Mouse (Mus musculus): Measurements from ENCODE around the gene Psmb6.

DNA sequence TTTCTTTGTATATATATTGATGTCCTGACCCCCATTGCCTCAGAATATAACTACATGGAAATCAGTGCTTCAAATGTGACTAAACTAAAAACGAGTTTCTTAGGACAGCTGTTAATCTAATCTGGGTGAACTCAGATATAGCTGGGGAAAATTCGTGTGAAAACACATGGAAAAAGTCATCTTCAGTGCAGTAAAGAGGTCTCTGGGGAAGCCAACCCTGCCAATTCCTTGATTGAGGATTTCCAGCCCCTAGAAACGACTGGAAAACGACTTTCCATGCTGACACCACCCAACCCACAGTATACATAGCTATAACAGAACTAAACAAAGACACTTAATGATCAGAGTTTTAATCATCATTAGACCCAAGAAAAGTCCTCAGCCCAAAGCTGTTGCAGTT lies 37.4 kb upstream of the Psmb6 start:
- TF ChIP-seq CTCF (IDR thresholded peaks at IDR 0.05; ENCODE audit: insufficient read depth, low read depth, low read length), result no peak
- TF ChIP-seq POLR2A (IDR thresholded peaks at IDR 0.05; ENCODE audit: insufficient read depth, low read depth, low read length), result no peak

Data from olfactory bulb, adult 2 months (tissue).